Mouse (Mus musculus): ENCODE measurements around the gene Atg4b. TPM values are rescaled to one million over a fixed set of nuclear protein-coding genes. Genes with fewer than 3 reads are reported as not detected.

Atg4b gene
- polyA plus RNA-seq, 1 experiment from 2014 or later = 91.7 TPM

DNA sequence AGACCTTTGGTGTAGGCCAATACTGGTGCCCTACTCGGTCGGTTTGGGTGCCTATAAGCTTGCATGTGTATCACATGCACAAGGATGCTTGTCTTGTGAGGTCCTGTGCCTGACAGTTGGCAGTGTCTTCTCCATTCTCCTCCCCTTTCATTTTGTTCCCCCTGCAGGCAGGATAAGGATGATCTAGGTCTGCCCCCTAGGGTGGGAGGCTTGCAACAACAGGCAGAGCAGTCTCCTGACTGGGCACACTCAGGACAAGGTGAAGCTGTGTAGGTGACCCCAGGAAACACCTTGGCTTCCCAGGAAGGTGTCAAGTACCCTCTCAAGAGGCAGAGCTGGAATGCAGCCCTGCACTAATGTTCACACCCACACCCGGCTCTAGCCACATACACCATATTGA is 24.3 kb upstream of the Atg4b start:
- 0 out of 2 replicates have a peak, but pooled peaks have one; percentile 35 for ATAC-seq (ENCODE audit: low FRiP score)
- peaks cover 4% of the 10 kb centered on the region for H3K4me1 ChIP-seq (replicated peaks; ENCODE audit: control insufficient read depth, insufficient read depth, low read length)
- H3K27me3 ChIP-seq (ENCODE audit: control insufficient read depth, insufficient read depth, low read length) = no peaks in the 10 kb centered on the region
- no peak overlapping the region for H3K27ac ChIP-seq
- DNase-seq (ENCODE audit: low spot score) = peak; percentile 34
- no peak overlapping the region for H3K4me3 ChIP-seq (replicated peaks; ENCODE audit: low read length)
- no peak overlapping the region for H3K9ac ChIP-seq
- WGBS = 85% methylated on average over 3 of the region's 3 CpGs
- no peaks in the 10 kb centered on the region for H3K9me3 ChIP-seq (ENCODE audit: control insufficient read depth, low read length)
- no peak overlapping the region for H3K4me2 ChIP-seq (replicated peaks)
- 0 out of 2 replicates have a peak, but pooled peaks cover 9% of the 10 kb centered on the region for H3K36me3 ChIP-seq (replicated peaks; ENCODE audit: control insufficient read depth, insufficient read depth)

DNA sequence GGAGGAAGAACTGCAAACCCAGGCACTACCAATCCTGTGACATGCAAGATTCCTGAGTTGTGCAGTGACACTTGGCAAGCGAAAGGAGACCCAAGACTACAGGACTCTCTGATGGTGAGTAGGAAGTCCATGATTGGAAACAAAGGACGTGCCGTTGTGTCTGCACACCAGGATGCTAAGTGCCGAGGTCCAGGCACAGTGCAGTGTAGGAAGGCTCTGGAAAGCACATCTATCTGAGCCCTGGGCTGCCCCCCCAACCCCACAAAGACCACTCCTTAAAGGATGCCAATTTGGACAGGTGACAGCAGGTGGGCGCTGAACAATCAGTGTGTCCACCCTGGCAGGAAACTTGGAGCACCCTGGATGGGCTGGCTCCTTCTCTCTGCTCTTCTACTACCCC is 20.2 kb upstream of the Atg4b start:
- Histone ChIP-seq H3K27ac (no peak overlapping the region), H3K4me2 (replicated peaks) (no peak overlapping the region; the same call in 1 of the 2 replicates), H3K9ac (no peak overlapping the region), H3K9me3 (ENCODE audit: control insufficient read depth, low read length) (no peaks in the 10 kb centered on the region), H3K36me3 (replicated peaks; ENCODE audit: control insufficient read depth, insufficient read depth) (no peaks in the 10 kb centered on the region), H3K27me3 (ENCODE audit: control insufficient read depth, insufficient read depth, low read length) (no peaks in the 10 kb centered on the region), H3K4me1 (replicated peaks; ENCODE audit: control insufficient read depth, insufficient read depth, low read length) (peaks cover 8% of the 10 kb centered on the region), H3K4me3 (replicated peaks; ENCODE audit: low read length) (no peak overlapping the region)
- ATAC-seq (ENCODE audit: low FRiP score) (no peak), DNase-seq (ENCODE audit: low spot score) (no peak)
- WGBS = 87% methylated on average over 5 of the region's 5 CpGs

DNA sequence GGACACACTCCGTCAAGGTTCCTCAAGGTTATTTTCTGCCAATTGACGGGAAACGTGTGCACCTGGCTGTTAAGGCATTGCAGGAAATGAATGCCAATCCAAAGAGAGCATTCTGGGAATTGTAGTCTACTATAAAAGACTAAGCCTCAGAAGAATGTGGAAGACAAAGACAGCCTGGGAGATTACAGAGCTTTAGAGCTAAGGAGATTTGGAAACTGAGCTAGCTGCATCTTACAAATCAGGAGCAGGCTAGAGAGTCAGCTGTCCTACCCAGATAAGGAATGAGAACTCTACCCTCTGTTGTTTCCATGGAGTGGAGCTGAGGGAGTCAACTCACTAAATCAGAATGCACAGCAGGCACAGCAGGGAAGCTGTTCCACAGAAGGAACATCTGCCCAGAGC is 19.4 kb upstream of the Atg4b start:
- Histone ChIP-seq H3K36me3 (replicated peaks; ENCODE audit: control insufficient read depth, insufficient read depth) (no peaks in the 10 kb centered on the region), H3K9ac (no peak overlapping the region), H3K27ac (peak overlapping the region; percentile 75), H3K4me1 (replicated peaks; ENCODE audit: control insufficient read depth, insufficient read depth, low read length) (peaks cover 8% of the 10 kb centered on the region), H3K9me3 (ENCODE audit: control insufficient read depth, low read length) (no peaks in the 10 kb centered on the region), H3K4me2 (replicated peaks) (peak overlapping the region; percentile 22; the same call in 1 of the 2 replicates), H3K4me3 (replicated peaks; ENCODE audit: low read length) (no peak overlapping the region), H3K27me3 (ENCODE audit: control insufficient read depth, insufficient read depth, low read length) (no peaks in the 10 kb centered on the region)
- ATAC-seq (ENCODE audit: low FRiP score) = peak; percentile 52
- DNase-seq (ENCODE audit: low spot score) = peak; percentile 51
- WGBS = 10% methylated on average over 3 of the region's 3 CpGs

DNA sequence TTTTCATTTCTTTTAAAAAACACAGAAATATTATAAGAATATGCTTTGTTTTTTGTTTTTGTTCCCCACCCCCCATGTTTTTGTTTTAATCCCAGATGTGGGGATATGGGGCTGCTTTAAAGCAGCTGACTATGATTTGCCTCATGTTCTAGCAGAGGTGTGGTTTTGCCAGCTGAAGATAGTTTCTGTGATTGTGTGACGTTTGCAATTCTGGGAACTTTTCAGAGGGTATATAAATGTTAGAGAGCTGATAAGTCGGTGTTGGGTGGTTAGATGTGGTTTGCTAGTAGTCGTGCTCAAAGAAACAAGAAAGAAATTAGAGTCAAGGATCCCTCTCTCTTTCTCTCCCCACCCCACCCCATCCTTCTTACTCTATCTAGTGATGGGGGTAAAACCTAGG is 15.4 kb upstream of the Atg4b start:
- DNase-seq (ENCODE audit: low spot score) = no peak
- Histone ChIP-seq H3K4me2 (replicated peaks) (no peak overlapping the region), H3K4me1 (replicated peaks; ENCODE audit: control insufficient read depth, insufficient read depth, low read length) (peaks cover 8% of the 10 kb centered on the region), H3K27me3 (ENCODE audit: control insufficient read depth, insufficient read depth, low read length) (no peaks in the 10 kb centered on the region), H3K9ac (no peak overlapping the region), H3K4me3 (replicated peaks; ENCODE audit: low read length) (no peak overlapping the region), H3K27ac (no peak overlapping the region), H3K9me3 (ENCODE audit: control insufficient read depth, low read length) (no peaks in the 10 kb centered on the region), H3K36me3 (replicated peaks; ENCODE audit: control insufficient read depth, insufficient read depth) (no peaks in the 10 kb centered on the region)
- WGBS = 98% methylated on average over 3 of the region's 3 CpGs
- ATAC-seq (ENCODE audit: low FRiP score) = no peak

DNA sequence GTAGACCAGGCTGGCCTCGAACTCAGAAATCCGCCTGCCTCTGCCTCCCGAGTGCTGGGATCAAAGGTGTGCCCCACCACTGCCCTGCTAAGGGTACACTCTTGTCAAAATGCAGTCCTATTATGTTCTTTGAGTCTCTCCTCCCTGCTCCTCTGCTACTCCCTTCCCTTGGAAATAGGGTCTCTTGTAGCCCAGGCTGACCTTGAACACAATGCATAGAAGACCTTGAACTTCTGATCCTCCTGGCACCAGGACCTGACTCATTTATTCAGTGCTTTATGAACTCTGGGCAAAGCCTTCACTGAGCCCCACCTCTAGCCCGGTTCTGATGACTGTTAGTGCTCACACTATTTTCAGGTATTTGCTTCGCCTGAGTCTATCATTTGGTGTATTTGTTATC is 13.6 kb upstream of the Atg4b start:
- 96% methylated on average over 5 of the region's 5 CpGs for WGBS
- Histone ChIP-seq H3K9ac (no peak overlapping the region), H3K36me3 (replicated peaks; ENCODE audit: control insufficient read depth, insufficient read depth) (0 out of 2 replicates have a peak, but pooled peaks cover under 1% of the 10 kb centered on the region), H3K27ac (no peak overlapping the region), H3K27me3 (ENCODE audit: control insufficient read depth, insufficient read depth, low read length) (no peaks in the 10 kb centered on the region), H3K4me3 (replicated peaks; ENCODE audit: low read length) (no peak overlapping the region), H3K4me2 (replicated peaks) (no peak overlapping the region), H3K4me1 (replicated peaks; ENCODE audit: control insufficient read depth, insufficient read depth, low read length) (no peaks in the 10 kb centered on the region), H3K9me3 (ENCODE audit: control insufficient read depth, low read length) (no peaks in the 10 kb centered on the region)
- no peak for ATAC-seq (ENCODE audit: low FRiP score)
- DNase-seq (ENCODE audit: low spot score) = no peak

DNA sequence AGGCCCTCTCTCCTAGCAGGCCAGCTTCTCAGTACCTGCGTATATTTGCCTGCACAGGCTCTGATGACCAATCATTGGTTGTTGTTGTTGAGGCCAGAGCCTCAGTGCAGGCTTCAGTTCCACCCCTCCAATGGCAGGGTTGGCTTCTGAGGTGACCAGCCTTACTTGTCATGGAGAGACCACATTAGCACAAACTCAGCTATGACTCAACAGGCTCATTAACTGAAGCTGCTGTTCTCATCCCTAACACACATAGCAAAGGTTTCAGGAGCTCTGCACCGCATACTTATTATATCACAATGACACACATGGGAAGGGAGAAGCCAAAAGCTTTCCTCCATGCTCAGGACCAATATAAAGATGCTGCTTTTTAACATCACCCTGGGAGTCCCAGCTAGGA is 10.6 kb upstream of the Atg4b start:
- no peak for DNase-seq (ENCODE audit: low spot score)
- H3K9ac ChIP-seq = no peak overlapping the region
- H3K4me3 ChIP-seq (replicated peaks; ENCODE audit: low read length) = no peak overlapping the region
- no peaks in the 10 kb centered on the region for H3K27me3 ChIP-seq (ENCODE audit: control insufficient read depth, insufficient read depth, low read length)
- H3K27ac ChIP-seq = no peak overlapping the region
- no peaks in the 10 kb centered on the region for H3K4me1 ChIP-seq (replicated peaks; ENCODE audit: control insufficient read depth, insufficient read depth, low read length)
- no peak for ATAC-seq (ENCODE audit: low FRiP score)
- peaks cover 4% of the 10 kb centered on the region; the same call in 1 of the 2 replicates for H3K36me3 ChIP-seq (replicated peaks; ENCODE audit: control insufficient read depth, insufficient read depth)
- 96% methylated on average over 2 of the region's 2 CpGs for WGBS
- H3K4me2 ChIP-seq (replicated peaks) = no peak overlapping the region
- H3K9me3 ChIP-seq (ENCODE audit: control insufficient read depth, low read length) = no peaks in the 10 kb centered on the region

DNA sequence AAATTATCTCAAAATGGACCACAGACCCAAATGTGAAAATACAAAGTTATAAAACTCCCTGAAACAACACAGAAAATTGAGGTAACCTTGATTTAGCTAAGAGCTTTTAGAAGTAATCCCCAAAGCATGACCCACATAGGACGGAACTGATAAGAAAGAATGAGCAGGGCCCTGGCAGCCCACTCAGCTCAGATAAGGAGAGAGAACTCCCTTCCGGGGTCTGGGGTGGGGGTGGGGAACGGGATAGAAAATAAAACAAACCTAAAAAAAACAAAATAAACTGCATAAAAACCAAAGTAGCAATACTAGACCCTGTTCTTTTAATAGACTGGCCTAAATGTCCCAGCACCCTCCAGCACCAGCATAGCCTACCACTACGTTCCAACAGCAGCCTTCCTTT is 9.3 kb upstream of the Atg4b start:
- DNase-seq (ENCODE audit: low spot score) = no peak
- Histone ChIP-seq H3K36me3 (replicated peaks; ENCODE audit: control insufficient read depth, insufficient read depth) (peaks cover 9% of the 10 kb centered on the region), H3K27me3 (ENCODE audit: control insufficient read depth, insufficient read depth, low read length) (no peaks in the 10 kb centered on the region), H3K4me1 (replicated peaks; ENCODE audit: control insufficient read depth, insufficient read depth, low read length) (no peaks in the 10 kb centered on the region), H3K27ac (no peak overlapping the region), H3K4me2 (replicated peaks) (no peak overlapping the region), H3K9me3 (ENCODE audit: control insufficient read depth, low read length) (no peaks in the 10 kb centered on the region), H3K9ac (no peak overlapping the region), H3K4me3 (replicated peaks; ENCODE audit: low read length) (no peak overlapping the region)
- ATAC-seq (ENCODE audit: low FRiP score) = no peak
- 91% methylated on average over 4 of the region's 4 CpGs for WGBS

DNA sequence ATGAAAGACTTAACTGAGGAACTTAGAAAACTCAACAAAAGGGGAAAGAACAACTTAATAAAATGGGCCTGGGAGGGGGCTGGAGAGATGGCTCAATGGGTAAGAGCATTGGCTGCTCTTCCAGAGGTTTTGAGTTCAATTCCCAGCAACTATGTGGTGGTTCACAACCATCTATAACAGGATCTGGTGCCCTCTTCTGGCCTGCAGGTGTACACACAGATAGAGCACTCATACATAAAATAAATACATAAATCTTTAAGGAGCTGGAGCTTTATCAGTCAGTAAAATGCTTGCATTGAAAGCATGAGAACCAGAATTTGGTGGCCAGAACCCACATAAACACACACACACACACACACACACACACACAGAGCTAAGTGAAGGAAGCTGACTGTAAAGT is 8.4 kb upstream of the Atg4b start:
- no peak overlapping the region for H3K9ac ChIP-seq
- no peak overlapping the region for H3K4me3 ChIP-seq (replicated peaks; ENCODE audit: low read length)
- no peak overlapping the region for H3K27ac ChIP-seq
- H3K9me3 ChIP-seq (ENCODE audit: control insufficient read depth, low read length) = no peaks in the 10 kb centered on the region
- no peaks in the 10 kb centered on the region for H3K27me3 ChIP-seq (ENCODE audit: control insufficient read depth, insufficient read depth, low read length)
- ATAC-seq (ENCODE audit: low FRiP score) (no peak), DNase-seq (ENCODE audit: low spot score) (no peak)
- no peak overlapping the region for H3K4me2 ChIP-seq (replicated peaks)
- H3K36me3 ChIP-seq (replicated peaks; ENCODE audit: control insufficient read depth, insufficient read depth) = peaks cover 12% of the 10 kb centered on the region
- no peaks in the 10 kb centered on the region for H3K4me1 ChIP-seq (replicated peaks; ENCODE audit: control insufficient read depth, insufficient read depth, low read length)

DNA sequence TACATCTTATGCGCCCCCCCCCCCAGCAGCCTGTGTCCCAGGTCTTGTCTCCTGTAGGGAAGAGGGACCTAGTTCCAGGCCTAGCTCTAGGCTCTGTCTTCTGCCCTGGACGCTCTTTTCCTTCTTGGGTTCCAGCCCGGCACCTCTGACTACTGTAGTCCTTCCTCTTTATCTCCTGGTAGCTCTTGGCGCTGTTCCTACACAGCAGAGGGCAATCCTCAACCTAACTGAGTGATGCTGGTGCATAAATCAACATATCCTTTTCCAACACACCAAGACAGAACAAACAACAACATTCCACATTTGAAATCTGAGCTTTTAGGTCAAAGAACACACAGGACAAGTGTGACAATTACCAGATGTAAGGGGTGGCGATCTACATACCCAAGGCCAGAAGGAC is 5.1 kb upstream of the Atg4b start:
- Histone ChIP-seq H3K4me2 (replicated peaks) (no peak overlapping the region), H3K27me3 (ENCODE audit: control insufficient read depth, insufficient read depth, low read length) (no peaks in the 10 kb centered on the region), H3K9me3 (ENCODE audit: control insufficient read depth, low read length) (no peaks in the 10 kb centered on the region), H3K4me3 (replicated peaks; ENCODE audit: low read length) (no peak overlapping the region), H3K9ac (no peak overlapping the region), H3K4me1 (replicated peaks; ENCODE audit: control insufficient read depth, insufficient read depth, low read length) (no peaks in the 10 kb centered on the region), H3K36me3 (replicated peaks; ENCODE audit: control insufficient read depth, insufficient read depth) (peaks cover 39% of the 10 kb centered on the region), H3K27ac (no peak overlapping the region)
- ATAC-seq (ENCODE audit: low FRiP score) = no peak; the same call in 1 of the 2 replicates
- DNase-seq (ENCODE audit: low spot score) = no peak
- WGBS = 93% methylated on average over 5 of the region's 5 CpGs

DNA sequence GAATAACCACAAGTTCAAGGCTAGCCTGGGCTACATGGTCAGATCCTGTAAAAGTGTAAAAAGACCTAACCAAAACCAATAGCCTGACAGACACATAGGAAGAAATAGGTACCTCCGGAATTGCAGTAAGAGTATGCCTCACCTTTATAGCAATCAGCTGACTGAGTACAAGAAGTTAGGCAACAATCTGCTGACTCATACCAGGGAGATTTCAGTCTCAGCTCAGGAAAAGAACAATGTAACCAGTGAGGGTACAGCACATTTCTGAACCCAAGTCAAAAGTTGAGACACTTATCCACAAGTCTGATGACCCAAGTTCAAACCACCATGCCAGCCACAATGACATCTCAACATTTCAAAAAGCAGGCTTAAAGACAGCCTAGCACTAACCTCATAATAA is 2.8 kb upstream of the Atg4b start:
- DNase-seq (ENCODE audit: low spot score) (no peak), ATAC-seq (ENCODE audit: low FRiP score) (no peak)
- no peak overlapping the region for H3K27ac ChIP-seq
- H3K27me3 ChIP-seq (ENCODE audit: control insufficient read depth, insufficient read depth, low read length) = no peaks in the 10 kb centered on the region
- H3K4me2 ChIP-seq (replicated peaks) = no peak overlapping the region
- no peak overlapping the region for H3K9ac ChIP-seq
- 97% methylated on average over 1 of the region's 1 CpGs for WGBS
- H3K4me1 ChIP-seq (replicated peaks; ENCODE audit: control insufficient read depth, insufficient read depth, low read length) = peaks cover 7% of the 10 kb centered on the region
- H3K9me3 ChIP-seq (ENCODE audit: control insufficient read depth, low read length) = no peaks in the 10 kb centered on the region
- peaks cover 36% of the 10 kb centered on the region for H3K36me3 ChIP-seq (replicated peaks; ENCODE audit: control insufficient read depth, insufficient read depth)
- H3K4me3 ChIP-seq (replicated peaks; ENCODE audit: low read length) = no peak overlapping the region

Data from hindbrain, embryonic 14.5 days (tissue).